Mouse (Mus musculus) ES-Bruce4 (cell line): ENCODE measurements around the gene Lrp1.

Source experiments
- CTCF ChIP-seq: IDR thresholded peaks from one replicate; pipeline ENCODE4 v1.8.1; 2011; ENCODE audit warnings: low read depth, low read length
- EP300 ChIP-seq: IDR thresholded peaks from 2 replicates; pipeline ENCODE4 v1.6.1; 2011; ENCODE audit warnings: low read depth, low read length; ENCODE audit not compliant: insufficient read depth
- POLR2A ChIP-seq: IDR thresholded peaks from one replicate; pipeline ENCODE4 v1.8.1; 2011; ENCODE audit warnings: low read length; ENCODE audit not compliant: insufficient read depth

DNA sequence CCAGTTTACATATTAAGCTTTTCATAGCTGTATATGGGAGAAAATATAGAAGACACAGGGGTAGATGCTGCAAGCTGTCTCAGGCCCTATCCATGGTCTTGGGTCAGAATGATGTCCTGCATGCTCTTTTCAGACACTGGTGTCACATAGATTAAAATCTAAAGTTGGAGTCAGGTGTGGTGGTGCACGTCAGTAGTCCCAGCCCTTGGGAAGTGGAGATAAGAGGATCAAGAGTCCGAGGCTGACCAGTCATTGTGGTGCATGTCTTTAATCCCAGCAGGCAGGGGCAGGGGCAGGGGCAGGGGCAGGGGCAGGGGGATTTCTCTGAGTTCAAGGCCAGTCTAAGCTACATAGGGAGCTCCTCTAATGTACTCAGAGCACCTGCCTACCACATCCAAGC is 24.8 kb upstream of the Lrp1 start:
- TF ChIP-seq CTCF (no peak), POLR2A (no peak), EP300 (no peak)
